Mouse (Mus musculus): ENCODE data around the gene Il17a. TPM values are rescaled to one million over a fixed set of nuclear protein-coding genes. Genes with fewer than 3 reads are reported as not detected.
"Not testable (repeated sequence)": the region's sequence is repeated elsewhere in the genome, so short reads cannot be mapped to it uniquely, and the experiment has no call there.

The Il17a gene
- polyA plus RNA-seq, 1 experiment from 2014 or later, result not detected

GRCm38 (mm10) chr1:20754439-20754838, 23.7 kb downstream of the Il17a start:
- Histone ChIP-seq H3K4me1 (no peaks in the 10 kb centered on the region), H3K9me3 (replicated peaks) (no peaks in the 10 kb centered on the region), H3K4me3 (no peak overlapping the region), H3K27me3 (ENCODE audit: low read depth, poor library complexity, severe bottlenecking) (no peaks in the 10 kb centered on the region), H3K36me3 (no peaks in the 10 kb centered on the region), H3K27ac (replicated peaks) (no peak overlapping the region)
- DNase-seq (ENCODE audit: low spot score), result no peak
- WGBS, result 83% methylated on average over 10 of the region's 10 CpGs

GRCm38 (mm10) chr1:20757586-20757985, 26.9 kb downstream of the Il17a start:
- H3K36me3 ChIP-seq, result no peaks in the 10 kb centered on the region
- no peaks in the 10 kb centered on the region for H3K9me3 ChIP-seq (replicated peaks)
- no peaks in the 10 kb centered on the region for H3K27me3 ChIP-seq (ENCODE audit: low read depth, poor library complexity, severe bottlenecking)
- DNase-seq (ENCODE audit: low spot score), result no peak
- WGBS, result 86% methylated on average over 3 of the region's 3 CpGs
- no peak overlapping the region for H3K27ac ChIP-seq (replicated peaks)
- H3K4me1 ChIP-seq, result no peaks in the 10 kb centered on the region
- H3K4me3 ChIP-seq, result no peak overlapping the region

GRCm38 (mm10) chr1:20759799-20760198, 29.1 kb downstream of the Il17a start:
- no peaks in the 10 kb centered on the region for H3K27me3 ChIP-seq (ENCODE audit: low read depth, poor library complexity, severe bottlenecking)
- H3K36me3 ChIP-seq, result no peaks in the 10 kb centered on the region
- H3K9me3 ChIP-seq (replicated peaks), result no peaks in the 10 kb centered on the region
- WGBS, result 92% methylated on average over 10 of the region's 10 CpGs
- no peak for DNase-seq (ENCODE audit: low spot score)
- no peak overlapping the region for H3K27ac ChIP-seq (replicated peaks)
- H3K4me1 ChIP-seq, result no peaks in the 10 kb centered on the region
- H3K4me3 ChIP-seq, result no peak overlapping the region

GRCm38 (mm10) chr1:20760331-20760730, 29.6 kb downstream of the Il17a start:
- DNase-seq (ENCODE audit: low spot score), result no peak
- WGBS, result 89% methylated on average over 5 of the region's 5 CpGs
- Histone ChIP-seq H3K4me3 (no peak overlapping the region), H3K9me3 (replicated peaks) (no peaks in the 10 kb centered on the region), H3K27me3 (ENCODE audit: low read depth, poor library complexity, severe bottlenecking) (no peaks in the 10 kb centered on the region), H3K27ac (replicated peaks) (no peak overlapping the region), H3K4me1 (no peaks in the 10 kb centered on the region), H3K36me3 (no peaks in the 10 kb centered on the region)

GRCm38 (mm10) chr1:20761411-20761810, 30.7 kb downstream of the Il17a start:
- Histone ChIP-seq H3K27ac (replicated peaks) (no peak overlapping the region), H3K36me3 (no peaks in the 10 kb centered on the region), H3K4me3 (no peak overlapping the region), H3K27me3 (ENCODE audit: low read depth, poor library complexity, severe bottlenecking) (no peaks in the 10 kb centered on the region), H3K9me3 (replicated peaks) (no peaks in the 10 kb centered on the region), H3K4me1 (no peaks in the 10 kb centered on the region)
- DNase-seq (ENCODE audit: low spot score), result no peak
- WGBS, result 76% methylated on average over 4 of the region's 4 CpGs

- H3K9me3 ChIP-seq (replicated peaks), result 0 out of 2 replicates have a peak, but pooled peaks cover 3% of the 10 kb centered on the region
- H3K36me3 ChIP-seq, result no peaks in the 10 kb centered on the region
- H3K27ac ChIP-seq (replicated peaks), result no peak overlapping the region
- no peaks in the 10 kb centered on the region for H3K27me3 ChIP-seq (ENCODE audit: low read depth, poor library complexity, severe bottlenecking)
- H3K4me1 ChIP-seq, result no peaks in the 10 kb centered on the region
- DNase-seq (ENCODE audit: low spot score), result no peak
- 87% methylated on average over 6 of the region's 6 CpGs for WGBS
- no peak overlapping the region for H3K4me3 ChIP-seq
These were observed 35.8 kb downstream of the Il17a start for GRCm38 (mm10) chr1:20766526-20766925.

- H3K4me3 ChIP-seq; H3K4me1 ChIP-seq; H3K27ac ChIP-seq (replicated peaks); DNase-seq (ENCODE audit: low spot score); H3K27me3 ChIP-seq (ENCODE audit: low read depth, poor library complexity, severe bottlenecking); H3K36me3 ChIP-seq: not testable (repeated sequence)
- 81% methylated on average over 4 of the region's 4 CpGs for WGBS
- peaks cover 19% of the 10 kb centered on the region for H3K9me3 ChIP-seq (replicated peaks)
These were observed 43.5 kb downstream of the Il17a start for GRCm38 (mm10) chr1:20774026-20774730.

GRCm38 (mm10) chr1:20778366-20778765, 47.7 kb downstream of the Il17a start:
- no peak overlapping the region for H3K4me3 ChIP-seq
- no peaks in the 10 kb centered on the region for H3K4me1 ChIP-seq
- 85% methylated on average over 2 of the region's 2 CpGs for WGBS
- H3K9me3 ChIP-seq (replicated peaks), result peaks cover 7% of the 10 kb centered on the region
- no peak overlapping the region for H3K27ac ChIP-seq (replicated peaks)
- H3K27me3 ChIP-seq (ENCODE audit: low read depth, poor library complexity, severe bottlenecking), result no peaks in the 10 kb centered on the region
- H3K36me3 ChIP-seq, result no peaks in the 10 kb centered on the region
- DNase-seq (ENCODE audit: low spot score), result no peak

MicroRNAs within 50 kb of the gene (microRNA counts, 519-probe panel; counts per million panel counts)
- not detected for microRNA mmu-miR-133b

Small RNAs within 50 kb of the gene (microRNA-seq; reads per million reads assigned to microRNA genes)
- gene Mir133b, result not detected

Other genes starting within 250 kb of the Il17a start
- gene Pkhd1, start 112.8 kb upstream of the Il17a start, polyA plus RNA-seq (2016; fragmentation: Nextera tagmentation; extraction: Ambion mirVana), result not detected in 2 replicates
- gene Il17f, start 59.7 kb downstream of the Il17a start, polyA plus RNA-seq (2016; fragmentation: Nextera tagmentation; extraction: Ambion mirVana), result 0.24 TPM in 1 of 2 replicates, not detected in the other
- 269 and 296 TPM in 2 replicates for gene Mcm3, start 89.4 kb downstream of the Il17a start, polyA plus RNA-seq (2016; fragmentation: Nextera tagmentation; extraction: Ambion mirVana)
- 5.3 and 6.4 TPM in 2 replicates for gene Paqr8, start 159.7 kb downstream of the Il17a start, polyA plus RNA-seq (2016; fragmentation: Nextera tagmentation; extraction: Ambion mirVana)
- 1.9 and 2.0 TPM in 2 replicates for gene Efhc1, start 220.7 kb downstream of the Il17a start, polyA plus RNA-seq (2016; fragmentation: Nextera tagmentation; extraction: Ambion mirVana)

Data from midbrain, embryonic 10.5 days (tissue).